Mouse (Mus musculus): ENCODE measurements around the gene Dnajc5. TPM values are rescaled to one million over a fixed set of nuclear protein-coding genes. Genes with fewer than 3 reads are reported as not detected.

The Dnajc5 gene
- polyA plus RNA-seq, 1 experiment from 2014 or later = 95.6 TPM

DNA sequence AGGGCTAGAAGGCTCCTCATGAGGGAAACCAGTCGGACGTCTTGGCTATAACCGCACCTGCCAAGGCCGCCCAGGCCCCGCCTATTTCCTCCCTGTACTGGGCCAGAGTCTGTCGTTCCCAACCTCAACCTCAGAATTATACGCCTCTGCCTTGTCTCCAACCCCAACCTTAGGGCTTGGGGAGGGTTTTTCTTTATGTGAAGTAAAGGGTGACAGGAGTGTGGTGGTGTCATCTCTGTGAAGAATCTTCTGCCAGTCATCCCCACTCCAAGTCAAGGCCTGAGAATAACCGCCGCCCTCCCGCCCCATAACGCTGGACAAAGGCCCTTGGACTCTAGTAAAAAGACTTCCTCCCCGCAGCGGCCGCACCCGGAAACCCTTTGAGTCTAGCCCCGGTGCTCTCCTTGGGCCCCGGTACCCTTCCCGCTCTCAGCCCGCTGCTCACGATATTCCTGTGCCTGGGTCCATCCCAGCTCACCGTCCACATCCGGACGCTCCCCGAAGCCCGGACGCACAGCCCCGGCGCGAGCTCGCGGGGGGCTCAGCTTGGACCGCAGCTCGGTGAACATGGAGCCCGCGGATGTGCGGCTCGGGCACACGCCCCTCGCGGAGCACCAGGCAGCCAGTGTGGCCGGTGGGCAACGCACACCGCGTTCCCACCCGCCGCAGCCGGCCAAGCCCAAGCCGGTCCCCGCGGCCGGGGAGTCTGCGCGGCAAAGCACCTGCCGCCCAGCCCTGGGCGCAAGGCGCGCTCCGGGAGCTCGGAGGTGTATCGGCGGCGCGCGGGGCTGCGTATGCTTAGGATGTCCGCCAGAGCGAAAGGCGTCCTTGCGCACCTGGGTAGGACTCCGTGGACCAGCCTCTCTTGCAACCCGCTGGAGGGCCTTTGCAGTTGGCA lies 78.4 kb downstream of the Dnajc5 start, which contains the start of gene Samd10:
TSS of gene Samd10 (minus strand) at position 759 of the 898 bp plus-strand sequence.
- H3K27me3 ChIP-seq (ENCODE audit: low read depth, poor library complexity, severe bottlenecking) = no peaks in the 10 kb centered on the region; the same call in 1 of the 2 replicates
- H3K4me3 ChIP-seq = peak within 1 kb of the TSS; percentile 94
- H3K4me1 ChIP-seq = peaks cover 48% of the 10 kb centered on the region
- peaks cover 15% of the 10 kb centered on the region for H3K36me3 ChIP-seq
- H3K9me3 ChIP-seq (replicated peaks) = no peaks in the 10 kb centered on the region
- 2% methylated on average over 71 of the region's 71 CpGs for WGBS
- peak within 1 kb of the TSS; percentile 90 for H3K27ac ChIP-seq (replicated peaks)
- DNase-seq (ENCODE audit: low spot score) = peak; percentile 70

DNA sequence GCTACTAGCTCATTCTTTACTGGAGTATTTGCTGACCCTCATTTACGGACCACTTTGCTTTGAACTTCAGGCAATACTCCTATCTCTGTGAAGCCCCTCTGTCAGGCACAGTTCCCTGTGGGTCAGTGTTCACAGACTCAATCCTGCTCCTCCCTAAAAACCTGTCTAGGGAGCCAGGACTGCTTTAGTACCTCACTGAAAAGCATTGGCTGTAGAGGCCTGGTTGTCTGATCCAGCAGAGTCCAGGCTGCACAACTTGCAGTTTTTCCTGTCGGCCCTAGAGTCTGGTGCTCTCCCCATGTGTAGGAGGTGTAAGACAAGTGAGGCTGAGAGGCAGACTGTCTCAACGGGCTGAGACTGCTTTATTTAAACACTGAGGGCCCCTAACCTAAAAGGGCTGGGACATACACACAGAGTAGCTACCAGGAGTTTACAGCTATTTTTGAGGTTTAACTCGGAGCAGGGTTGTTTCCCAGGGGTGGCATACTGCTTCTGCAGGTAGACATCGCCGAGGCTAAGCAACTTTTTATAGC lies 80.0 kb downstream of the Dnajc5 start:
- H3K4me3 ChIP-seq = peak overlapping the region; percentile 94
- 67% methylated on average over 6 of the region's 6 CpGs for WGBS
- DNase-seq (ENCODE audit: low spot score) = no peak
- no peaks in the 10 kb centered on the region; the same call in 1 of the 2 replicates for H3K27me3 ChIP-seq (ENCODE audit: low read depth, poor library complexity, severe bottlenecking)
- no peaks in the 10 kb centered on the region for H3K9me3 ChIP-seq (replicated peaks)
- peaks cover 15% of the 10 kb centered on the region for H3K36me3 ChIP-seq
- H3K4me1 ChIP-seq = peaks cover 48% of the 10 kb centered on the region
- peak overlapping the region; percentile 92 for H3K27ac ChIP-seq (replicated peaks)

DNA sequence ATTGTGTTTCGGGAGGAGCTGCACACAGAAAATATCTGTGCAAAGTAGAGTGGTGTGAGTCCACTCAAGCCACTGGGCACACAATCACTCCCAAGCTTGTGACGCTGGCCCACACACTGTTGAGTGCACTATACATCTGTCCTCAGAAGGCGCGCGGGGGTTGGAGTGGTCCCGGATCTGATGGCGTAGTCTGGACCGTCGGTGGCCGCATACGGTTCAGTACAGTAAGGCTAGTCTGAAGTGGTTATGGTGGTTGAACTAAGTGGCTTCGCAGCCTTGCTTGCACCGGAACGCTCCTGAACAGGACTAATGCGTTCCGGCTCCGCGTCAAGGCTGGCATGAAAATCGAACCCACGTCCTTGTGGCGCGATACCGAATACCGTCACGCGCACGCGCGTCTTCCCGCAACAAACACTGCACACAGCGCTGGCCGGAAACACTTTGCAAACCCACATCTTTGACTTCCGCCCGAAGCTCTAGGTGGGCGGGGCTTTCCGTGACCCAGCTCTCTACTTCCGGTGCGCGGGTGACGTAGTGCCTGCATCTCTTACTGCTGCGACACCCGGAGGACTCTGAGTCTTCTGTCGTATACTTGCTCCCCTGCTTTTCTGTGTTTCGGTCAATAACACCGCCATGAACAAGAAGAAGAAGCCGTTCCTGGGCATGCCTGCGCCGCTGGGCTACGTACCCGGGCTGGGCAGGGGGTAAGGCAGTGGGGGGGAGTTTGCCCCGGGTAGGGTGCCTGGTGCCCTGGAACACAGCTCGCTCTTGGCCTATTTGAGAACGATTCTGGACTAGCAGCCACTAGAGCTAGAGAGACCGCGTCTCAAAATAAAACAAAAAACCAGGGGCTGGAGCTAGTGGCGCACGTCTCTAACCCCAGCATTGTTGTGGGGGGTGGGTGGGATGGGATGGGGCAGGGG lies 80.8 kb downstream of the Dnajc5 start:
- peak overlapping the region; percentile 94 for H3K4me3 ChIP-seq

DNA sequence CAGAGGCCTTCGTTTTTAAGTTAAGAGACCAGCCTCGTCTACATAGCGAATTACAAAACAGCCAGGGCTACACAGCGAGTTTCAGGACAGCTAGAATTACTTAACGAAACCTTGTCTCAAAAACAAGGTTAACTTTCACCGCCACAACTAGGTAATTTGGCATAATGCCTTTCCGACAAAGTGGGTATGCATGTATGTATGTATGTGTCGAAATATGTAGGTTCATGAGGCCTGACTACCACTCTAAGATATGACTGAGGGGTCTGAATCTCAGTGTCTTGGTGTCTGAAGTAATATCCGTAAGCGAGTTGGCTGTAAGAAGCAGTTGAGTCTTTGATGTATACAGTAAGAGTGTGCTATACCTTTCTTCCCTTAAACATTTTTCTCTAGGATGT lies 81.5 kb downstream of the Dnajc5 start:
- Histone ChIP-seq H3K27ac (replicated peaks) (peak overlapping the region; percentile 92), H3K4me3 (peak overlapping the region; percentile 94), H3K27me3 (ENCODE audit: low read depth, poor library complexity, severe bottlenecking) (no peaks in the 10 kb centered on the region; the same call in 1 of the 2 replicates), H3K9me3 (replicated peaks) (no peaks in the 10 kb centered on the region), H3K4me1 (peaks cover 48% of the 10 kb centered on the region), H3K36me3 (peaks cover 9% of the 10 kb centered on the region)
- DNase-seq (ENCODE audit: low spot score) = no peak
- WGBS = 30% methylated on average over 10 of the region's 10 CpGs

More for the DNA sequence above, 80.8 kb downstream of the Dnajc5 start:
- H3K4me1 ChIP-seq = peaks cover 48% of the 10 kb centered on the region
- no peaks in the 10 kb centered on the region for H3K9me3 ChIP-seq (replicated peaks)
- WGBS = 1% methylated on average over 57 of the region's 57 CpGs
- H3K27ac ChIP-seq (replicated peaks) = peak overlapping the region; percentile 92
- H3K36me3 ChIP-seq = peaks cover 15% of the 10 kb centered on the region
- peak; percentile 96 for DNase-seq (ENCODE audit: low spot score)
- no peaks in the 10 kb centered on the region; the same call in 1 of the 2 replicates for H3K27me3 ChIP-seq (ENCODE audit: low read depth, poor library complexity, severe bottlenecking)

DNA sequence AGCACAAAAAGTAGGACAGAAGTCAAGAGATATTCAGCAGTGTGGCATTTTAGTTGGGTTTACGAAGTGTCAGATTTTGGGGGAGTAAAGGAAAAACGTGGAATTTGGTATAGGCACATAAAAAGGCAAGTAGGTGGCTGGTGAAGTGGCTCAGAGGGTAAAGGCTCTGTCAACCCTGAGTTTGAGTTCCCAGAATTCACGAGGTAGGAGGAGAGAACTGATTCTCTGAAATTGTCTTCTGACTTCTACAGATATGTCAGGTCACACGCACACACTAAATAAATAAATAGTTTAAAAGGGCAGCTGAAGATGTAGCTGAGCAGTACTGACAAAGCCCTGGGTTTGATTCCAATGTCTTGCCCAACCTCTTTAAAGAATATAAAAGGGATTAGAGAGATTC lies 82.1 kb downstream of the Dnajc5 start:
- WGBS = 75% methylated on average over 4 of the region's 4 CpGs
- H3K36me3 ChIP-seq = peaks cover 8% of the 10 kb centered on the region
- no peaks in the 10 kb centered on the region; the same call in 1 of the 2 replicates for H3K27me3 ChIP-seq (ENCODE audit: low read depth, poor library complexity, severe bottlenecking)
- no peak overlapping the region for H3K27ac ChIP-seq (replicated peaks)
- H3K4me3 ChIP-seq = peak overlapping the region; percentile 94
- peaks cover 44% of the 10 kb centered on the region for H3K4me1 ChIP-seq
- H3K9me3 ChIP-seq (replicated peaks) = no peaks in the 10 kb centered on the region
- no peak for DNase-seq (ENCODE audit: low spot score)

Small RNA genes within 50 kb of the gene (microRNA-seq; reads per million reads assigned to microRNA genes)
- not detected for gene Mir7006

Other genes starting within 250 kb of the Dnajc5 start
- 18.1 and 21.8 TPM in 2 replicates for gene Gmeb2, start 232.4 kb upstream of the Dnajc5 start, polyA plus RNA-seq (2016; fragmentation: Nextera tagmentation; extraction: Ambion mirVana)
- 133 and 240 TPM in 2 replicates for gene Stmn3, start 206.0 kb upstream of the Dnajc5 start, polyA plus RNA-seq (2016; fragmentation: Nextera tagmentation; extraction: Ambion mirVana)
- gene Rtel1, start 200.7 kb upstream of the Dnajc5 start, polyA plus RNA-seq (2016; fragmentation: Nextera tagmentation; extraction: Ambion mirVana) = 61.5 and 71.4 TPM in 2 replicates
- 45.0 and 50.5 TPM in 2 replicates for gene Zgpat, start 155.6 kb upstream of the Dnajc5 start, polyA plus RNA-seq (2016; fragmentation: Nextera tagmentation; extraction: Ambion mirVana)
- gene Arfrp1, start 155.1 kb upstream of the Dnajc5 start, polyA plus RNA-seq (2016; fragmentation: Nextera tagmentation; extraction: Ambion mirVana) = 79.2 and 85.6 TPM in 2 replicates
- 26.0 and 32.2 TPM in 2 replicates for gene Lime1, start 140.4 kb upstream of the Dnajc5 start, polyA plus RNA-seq (2016; fragmentation: Nextera tagmentation; extraction: Ambion mirVana)
- gene Zbtb46, start 61.1 kb upstream of the Dnajc5 start, polyA plus RNA-seq (2016; fragmentation: Nextera tagmentation; extraction: Ambion mirVana) = 16.8 and 19.0 TPM in 2 replicates
- gene Abhd16b, start 27.3 kb upstream of the Dnajc5 start, polyA plus RNA-seq (2016; fragmentation: Nextera tagmentation; extraction: Ambion mirVana) = 0.07 TPM in 1 of 2 replicates, not detected in the other
- gene Tpd52l2, start 23.3 kb upstream of the Dnajc5 start, polyA plus RNA-seq (2016; fragmentation: Nextera tagmentation; extraction: Ambion mirVana) = 164 and 167 TPM in 2 replicates
- 49.8 and 59.3 TPM in 2 replicates for gene Uckl1, start 64.4 kb downstream of the Dnajc5 start, polyA plus RNA-seq (2016; fragmentation: Nextera tagmentation; extraction: Ambion mirVana)
- 82.0 and 85.4 TPM in 2 replicates for gene Prpf6, start 71.4 kb downstream of the Dnajc5 start, polyA plus RNA-seq (2016; fragmentation: Nextera tagmentation; extraction: Ambion mirVana)
- 34.6 and 48.0 TPM in 2 replicates for gene Zfp512b, start 72.3 kb downstream of the Dnajc5 start, polyA plus RNA-seq (2016; fragmentation: Nextera tagmentation; extraction: Ambion mirVana)
- gene Samd10, start 78.7 kb downstream of the Dnajc5 start, polyA plus RNA-seq (2016; fragmentation: Nextera tagmentation; extraction: Ambion mirVana) = 36.4 and 56.1 TPM in 2 replicates
- 0.19 and 0.32 TPM in 2 replicates for gene Gm29797, start 136.5 kb downstream of the Dnajc5 start, polyA plus RNA-seq (2016; fragmentation: Nextera tagmentation; extraction: Ambion mirVana)
- gene Sox18, start 151.2 kb downstream of the Dnajc5 start, polyA plus RNA-seq (2016; fragmentation: Nextera tagmentation; extraction: Ambion mirVana) = 17.6 and 18.8 TPM in 2 replicates
- gene Tcea2, start 159.8 kb downstream of the Dnajc5 start, polyA plus RNA-seq (2016; fragmentation: Nextera tagmentation; extraction: Ambion mirVana) = 14.5 and 18.0 TPM in 2 replicates
- gene Rgs19, start 173.5 kb downstream of the Dnajc5 start, polyA plus RNA-seq (2016; fragmentation: Nextera tagmentation; extraction: Ambion mirVana) = 74.5 and 81.1 TPM in 2 replicates
- not detected in 2 replicates for gene Lkaaear1, start 178.0 kb downstream of the Dnajc5 start, polyA plus RNA-seq (2016; fragmentation: Nextera tagmentation; extraction: Ambion mirVana)
- 6.4 and 14.5 TPM in 2 replicates for gene Oprl1, start 194.5 kb downstream of the Dnajc5 start, polyA plus RNA-seq (2016; fragmentation: Nextera tagmentation; extraction: Ambion mirVana)
- 14.3 and 33.2 TPM in 2 replicates for gene Myt1, start 242.8 kb downstream of the Dnajc5 start, polyA plus RNA-seq (2016; fragmentation: Nextera tagmentation; extraction: Ambion mirVana)

Data from midbrain, embryonic 10.5 days (tissue).